Mouse (Mus musculus) telencephalon, adult 2 months (tissue): ENCODE measurements around the gene Lap3.

Experiments
- DNase-seq: peaks from one replicate; pipeline ENCODE4 v3.0.0-alpha.2; 2011; ENCODE audit warnings: low read depth, low spot score

Gene Lap3

DNA sequence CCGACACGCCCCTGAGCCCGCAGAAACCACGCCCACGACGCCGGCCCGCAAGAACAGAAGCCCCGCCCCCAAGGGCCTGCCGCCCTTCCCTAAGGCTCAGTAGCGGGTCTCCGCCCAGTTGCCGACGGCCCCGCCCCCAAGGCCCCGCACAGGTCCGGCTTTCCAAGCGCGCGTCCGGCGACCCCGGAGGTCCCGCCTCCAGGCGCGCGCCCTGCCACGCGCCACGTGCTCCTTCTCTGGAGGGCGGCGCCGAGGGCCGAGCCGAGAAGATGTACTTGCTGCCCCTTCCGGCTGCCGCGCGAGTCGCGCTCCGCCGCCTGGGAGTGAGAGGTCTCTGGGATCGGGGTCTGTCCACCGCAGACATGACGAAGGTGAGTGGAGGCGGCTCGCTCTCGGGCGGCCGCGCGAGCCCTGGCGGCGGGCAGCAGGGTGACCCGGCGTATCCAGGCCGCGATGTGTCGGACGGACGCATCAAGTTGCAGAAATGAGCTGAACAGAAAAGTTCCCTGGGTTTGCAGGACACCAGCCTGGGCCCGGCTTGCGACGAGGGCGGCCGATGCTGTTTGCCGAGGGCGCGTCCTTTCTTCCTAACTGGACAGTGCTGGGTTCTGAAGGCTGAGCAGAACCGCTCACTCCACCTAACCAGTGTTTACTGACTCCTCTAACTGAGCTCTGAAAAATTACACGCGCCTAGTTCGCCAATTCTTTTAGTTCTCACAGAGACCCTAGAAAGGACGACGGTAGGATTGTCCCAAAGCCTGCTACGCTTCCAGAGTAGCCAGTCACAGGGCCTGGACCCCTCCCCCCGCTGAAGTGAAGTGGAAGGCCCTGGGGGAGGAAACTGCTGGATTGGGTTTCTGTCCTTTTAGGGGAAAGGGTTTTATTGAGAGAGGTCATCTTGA, at the start of gene Lap3:
Lap3 (plus strand) TSS at position 184 of the 902 bp plus-strand sequence.
- peak; percentile 89 for DNase-seq

DNA sequence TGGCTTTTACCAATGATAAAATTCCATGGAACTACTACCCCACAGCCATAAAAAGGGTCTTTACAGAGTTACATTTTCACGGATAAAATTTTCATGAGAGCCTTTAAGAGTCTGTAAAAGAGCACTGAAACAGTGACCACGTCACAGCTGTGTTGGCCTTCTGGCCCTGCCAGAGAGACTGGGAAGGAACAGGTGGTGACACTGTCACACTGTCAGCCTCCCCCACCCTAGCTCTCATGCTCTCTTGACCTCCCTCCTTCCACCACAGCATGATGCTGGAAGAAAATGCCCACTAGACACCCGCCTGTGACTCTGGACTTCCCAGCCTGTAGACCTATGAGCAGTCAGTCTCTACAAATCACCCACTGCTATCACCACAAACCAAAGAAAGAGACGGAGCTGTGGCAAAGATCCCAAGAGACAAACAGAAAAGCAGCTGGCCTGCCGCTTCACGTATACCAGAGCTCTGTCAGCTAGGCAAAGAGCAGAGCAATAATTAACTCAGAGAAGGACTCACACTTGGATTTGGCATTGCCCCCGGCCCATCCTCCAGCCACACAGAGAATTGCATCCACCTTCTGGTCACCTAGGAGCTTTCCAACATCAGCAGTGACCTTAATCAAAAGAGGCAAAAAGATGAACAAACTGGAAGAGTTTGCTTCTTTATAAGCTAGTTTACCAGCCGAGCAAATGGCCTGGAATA, 48.9 kb upstream of the Lap3 start:
- no peak for DNase-seq

GRCm38 (mm10) chr5:45448676-45449075, 44.5 kb upstream of the Lap3 start:
- no peak for DNase-seq

GRCm38 (mm10) chr5:45449206-45449605, 44.0 kb upstream of the Lap3 start:
- DNase-seq: no peak

- DNase-seq: peak; percentile 100
Measured at GRCm38 (mm10) chr5:45449831-45450716, 43.1 kb upstream of the Lap3 start, which contains the start of gene Qdpr. TSS of gene Qdpr (minus strand) at chr5:45450236.

GRCm38 (mm10) chr5:45453451-45453850, 39.7 kb upstream of the Lap3 start, which contains the start of gene Clrn2:
TSS of gene Clrn2 (plus strand) at chr5:45453751.
- DNase-seq: no peak

DNA sequence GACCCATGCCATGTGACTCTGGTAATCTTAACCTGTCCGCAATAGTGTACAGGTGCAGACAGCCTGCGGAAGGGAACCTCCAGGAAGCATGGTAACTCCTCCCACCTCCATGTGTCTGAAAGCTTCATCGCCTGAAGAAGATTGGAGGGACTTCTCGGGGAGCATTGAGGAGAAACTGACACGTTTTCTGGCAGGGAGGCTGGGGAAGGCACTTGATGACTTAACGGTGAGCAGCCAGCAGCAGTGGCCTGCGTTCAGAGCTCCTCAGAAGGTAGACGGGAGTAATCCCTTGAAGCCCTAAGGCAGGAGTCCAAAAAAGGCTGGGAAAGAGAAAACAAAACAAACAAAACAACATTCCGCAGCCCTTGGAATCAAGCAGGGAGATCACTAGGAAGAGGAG, 38.7 kb upstream of the Lap3 start:
- DNase-seq: no peak

DNA sequence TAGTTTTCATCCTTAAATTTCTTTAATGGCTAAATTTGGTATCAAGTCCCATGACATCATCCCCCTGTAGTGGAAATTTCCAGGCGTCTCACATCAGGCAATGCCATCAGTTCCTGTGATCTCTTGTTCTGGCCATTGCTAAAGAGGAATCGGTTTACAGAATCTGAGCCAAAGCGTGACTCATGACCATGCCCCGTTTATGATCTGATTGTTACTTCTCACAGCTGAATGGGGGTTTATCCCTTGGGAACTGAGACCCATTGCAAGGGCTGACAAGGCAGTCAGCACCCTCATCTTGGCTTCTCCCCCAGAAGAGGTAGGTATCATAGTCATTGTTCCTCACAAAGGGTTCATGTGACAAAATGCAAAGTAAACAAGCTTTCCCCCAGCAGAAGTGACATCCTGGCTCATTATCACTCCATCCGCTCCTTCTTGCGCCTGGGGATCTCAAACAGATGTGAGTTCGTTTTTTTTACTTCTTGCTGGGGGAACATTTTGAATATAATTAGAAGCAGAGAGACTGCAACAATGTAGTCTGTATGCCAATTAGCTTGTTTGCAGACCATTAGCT, 20.2 kb upstream of the Lap3 start:
- DNase-seq: peak; percentile 86

DNA sequence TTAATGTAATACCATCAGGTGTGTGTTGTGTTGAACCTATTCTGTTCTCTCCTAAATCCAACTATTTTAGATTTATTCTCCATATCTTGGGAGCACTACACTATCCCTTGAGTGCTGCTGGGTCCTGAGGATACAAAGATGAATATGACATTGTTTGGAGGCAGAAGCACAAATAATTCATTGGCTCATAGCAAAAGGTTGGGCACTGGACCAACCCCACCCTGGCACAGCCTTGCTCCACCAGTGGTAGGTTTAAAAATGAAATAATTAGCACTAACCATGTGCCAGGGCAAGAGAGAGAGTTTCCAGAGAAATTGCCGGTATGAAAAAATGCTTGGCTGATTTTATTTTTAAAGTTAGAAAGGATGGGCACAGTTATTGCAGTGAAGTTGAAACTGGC, 19.7 kb upstream of the Lap3 start:
- peak; percentile 51 for DNase-seq

DNA sequence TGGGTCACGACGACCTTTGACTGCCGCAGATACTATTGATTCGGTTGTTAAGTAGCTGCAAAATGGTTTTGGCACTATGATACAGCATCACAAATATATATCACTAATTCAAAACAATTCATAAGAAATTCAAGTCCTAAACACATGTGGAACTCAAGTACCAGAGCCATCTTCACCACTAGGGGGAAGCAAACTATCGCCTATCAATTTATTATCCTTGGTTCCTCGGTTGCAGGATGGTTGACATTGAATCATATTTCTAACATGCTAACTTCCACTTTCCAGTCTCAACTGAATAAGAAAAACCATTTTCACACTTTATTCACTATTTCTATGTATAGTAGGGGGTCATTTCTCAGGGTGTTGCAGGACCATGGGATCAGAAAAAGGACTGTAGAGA, 19.0 kb upstream of the Lap3 start:
- DNase-seq: peak; percentile 76

DNA sequence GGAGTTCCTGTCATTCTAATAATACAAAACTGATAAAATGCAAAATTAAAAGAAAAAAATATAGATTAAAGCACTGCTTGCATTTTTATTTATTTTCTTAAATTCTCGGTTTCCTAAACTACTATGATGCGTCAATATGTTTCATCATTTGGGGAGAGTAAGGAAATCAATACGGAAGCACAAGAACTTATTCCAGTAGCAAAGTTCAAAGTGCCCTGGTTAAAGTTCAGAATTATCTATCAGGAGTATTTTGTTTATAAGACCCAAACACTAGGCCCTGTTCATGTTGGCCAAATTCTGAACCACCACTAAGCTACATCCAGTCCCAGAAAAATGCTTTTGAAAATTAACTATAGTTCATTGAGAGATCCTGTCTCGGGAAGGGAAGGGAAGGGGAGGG, 18.4 kb upstream of the Lap3 start:
- no peak for DNase-seq

DNA sequence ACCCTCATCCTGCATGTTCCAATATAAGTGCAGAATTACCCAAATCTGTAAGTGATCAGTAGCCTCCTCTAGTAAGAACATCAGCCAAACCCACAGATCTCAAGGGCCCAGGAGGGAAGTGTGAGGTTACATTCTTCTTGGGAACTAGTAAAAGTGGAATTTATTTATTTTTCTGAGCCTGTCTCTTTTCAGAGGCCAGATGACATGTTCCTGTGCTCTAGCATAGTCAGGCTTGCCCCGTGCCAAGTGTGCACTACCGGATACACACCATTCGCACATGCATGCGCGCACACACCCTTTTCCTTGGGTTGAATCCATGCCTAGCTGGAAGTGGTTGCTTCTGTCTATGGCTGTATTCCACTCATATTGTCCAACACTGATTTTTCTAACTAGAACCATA, 17.4 kb upstream of the Lap3 start:
- DNase-seq: no peak

GRCm38 (mm10) chr5:45476288-45476687, 16.9 kb upstream of the Lap3 start:
- peak; percentile 52 for DNase-seq

DNA sequence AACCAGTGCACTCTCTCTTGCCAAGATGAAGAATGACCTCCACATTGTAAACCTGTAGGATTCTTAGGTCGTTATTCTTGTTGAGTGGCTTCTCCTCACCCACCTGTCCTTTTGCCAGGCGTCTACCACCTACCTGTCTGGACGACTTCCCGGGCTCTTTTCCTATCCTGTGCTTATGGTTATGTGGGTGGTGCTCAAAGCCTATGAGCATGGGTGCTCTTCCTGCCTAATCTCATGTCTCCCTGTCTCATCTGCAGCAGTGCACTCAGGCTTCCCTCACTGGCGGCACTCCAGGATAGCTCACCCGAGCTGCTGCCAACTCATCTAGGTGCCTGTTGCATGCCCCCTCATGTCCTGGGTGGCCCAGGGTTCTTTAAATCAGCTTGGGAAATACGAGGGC, 15.6 kb upstream of the Lap3 start:
- no peak for DNase-seq

DNA sequence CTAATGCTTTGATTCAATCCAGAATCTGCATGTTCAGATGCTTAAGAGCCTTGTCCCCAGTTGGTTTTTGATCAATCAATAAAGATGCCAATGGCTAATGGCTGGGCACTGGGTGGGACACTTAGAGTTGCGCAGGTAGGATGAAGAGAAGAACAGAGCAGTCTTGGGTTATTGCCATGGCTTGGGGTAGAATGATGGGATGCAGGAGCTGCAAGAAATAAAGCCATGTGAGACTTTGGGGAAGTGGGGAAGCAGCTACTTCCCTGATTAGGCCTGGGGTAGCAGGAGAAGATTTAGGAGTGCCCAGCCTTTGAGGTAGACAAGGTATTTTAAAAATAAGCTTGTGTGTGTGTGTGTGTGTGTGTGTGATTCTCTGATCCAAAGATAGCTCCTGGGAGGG, 13.1 kb upstream of the Lap3 start:
- no peak for DNase-seq

GRCm38 (mm10) chr5:45481125-45481524, 12.0 kb upstream of the Lap3 start:
- no peak for DNase-seq

DNA sequence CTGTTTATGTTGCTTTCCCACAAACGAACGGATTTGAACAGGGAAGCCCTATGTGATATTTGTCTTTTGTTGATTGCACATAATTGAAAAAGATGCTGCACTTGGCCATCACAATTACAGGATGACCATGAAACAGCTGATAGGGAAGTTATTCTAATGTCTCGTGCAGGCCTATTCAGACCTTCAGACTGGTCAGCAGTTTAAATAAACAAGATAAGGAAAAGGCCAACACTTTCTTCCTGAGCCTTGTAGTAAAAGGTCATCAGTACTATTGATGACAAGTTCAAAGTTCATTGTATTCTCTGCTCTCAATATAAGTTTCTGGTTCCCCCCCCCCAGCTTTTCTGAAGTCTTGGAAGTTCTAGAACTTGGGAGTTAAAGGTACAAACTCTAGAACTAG, 10.6 kb upstream of the Lap3 start:
- DNase-seq: no peak

GRCm38 (mm10) chr5:45483654-45484053, 9.5 kb upstream of the Lap3 start:
- DNase-seq: no peak

DNA sequence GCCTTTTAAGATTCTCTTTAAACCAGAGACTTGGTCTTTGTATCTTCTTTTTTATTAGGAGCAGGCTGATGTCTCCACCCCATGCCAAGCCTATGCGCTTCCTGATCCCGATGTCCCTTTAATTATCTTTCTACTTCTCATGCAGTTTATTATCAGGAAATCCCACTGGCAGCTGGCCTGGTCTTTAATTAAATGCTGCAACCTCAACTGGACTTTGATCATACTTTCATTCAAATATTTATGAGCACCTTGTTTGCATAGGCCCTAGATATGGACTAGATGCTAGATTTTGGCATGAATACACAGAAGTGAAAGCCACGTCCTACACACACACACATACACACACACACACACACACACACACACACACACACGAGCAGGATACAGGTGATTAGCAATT, 1.4 kb upstream of the Lap3 start:
- no peak for DNase-seq

- DNase-seq: no peak
Measured at GRCm38 (mm10) chr5:45494093-45494755, 1.1 kb downstream of the Lap3 start.

- no peak for DNase-seq
Measured at GRCm38 (mm10) chr5:45495429-45495975, 2.3 kb downstream of the Lap3 start.
